ENCODE assay signal across 8 mouse cellular contexts in the genomic region with DNA sequence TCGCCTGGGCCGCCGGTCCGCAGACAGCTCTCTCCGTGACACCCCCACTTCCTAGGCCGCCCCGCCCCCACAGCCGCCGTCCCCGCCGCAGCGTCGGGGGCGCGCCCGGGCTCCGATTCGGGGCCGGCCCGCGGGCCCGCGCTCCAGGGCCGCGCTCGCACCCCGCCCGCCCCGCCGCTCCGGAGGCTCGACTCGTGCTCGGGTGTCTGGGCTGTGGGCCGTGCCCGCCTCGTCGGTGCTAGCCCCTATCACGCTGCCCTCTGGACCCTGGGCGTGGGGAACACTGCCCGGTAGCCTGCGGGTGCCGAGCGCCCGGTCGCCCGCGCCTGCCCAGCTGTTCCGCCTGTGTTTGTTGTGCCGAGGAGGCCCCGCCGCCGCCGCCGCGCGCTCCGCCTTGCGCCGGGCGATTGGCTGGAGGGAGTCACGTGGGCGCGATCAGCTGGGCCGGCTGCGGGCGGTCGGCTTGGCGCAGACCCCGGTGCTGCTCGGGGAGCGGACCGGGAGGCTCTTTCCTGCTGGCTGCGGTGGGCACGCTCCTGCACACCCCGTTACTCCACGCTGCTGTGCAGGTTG. TPM values are rescaled to one million over a fixed set of nuclear protein-coding genes. Genes with fewer than 3 reads are reported as not detected.
DNase-seq lines count a peak whose midpoint lies in the region; ATAC-seq lines count a peak whose summit lies in the region.

No protein-coding gene starts in this region.

- H3K4me2 ChIP-seq in hindbrain, embryonic 15.5 days = peak overlapping the region; percentile 59

- DNase-seq in ZHBTc4 (ENCODE audit: low read depth, low spot score) = peak; percentile 93
- DNase-seq in cerebellum, postnatal 36 days = peak; percentile 91 to 93
- peak; percentile 93 for DNase-seq in frontal cortex, postnatal 36 days (ENCODE audit: low spot score in 2 of 2)
- DNase-seq in left cerebral cortex, adult 18-20 months (ENCODE audit: low spot score in 2 of 2) = peak; percentile 92 to 94
- DNase-seq in lung, postnatal 4 days = peak; percentile 95 to 96
- DNase-seq in right cerebral cortex, adult 18-20 months = peak; percentile 94
- DNase-seq in urinary bladder, adult 2 months (ENCODE audit: low spot score) = peak; percentile 94

- peaks cover 18% of the 10 kb centered on the region for H3K4me1 ChIP-seq in hindbrain, embryonic 15.5 days (replicated peaks)

- peak overlapping the region; percentile 99 for H3K27ac ChIP-seq in hindbrain, embryonic 15.5 days (replicated peaks)

- H3K27me3 ChIP-seq in hindbrain, embryonic 15.5 days = no peaks in the 10 kb centered on the region

- peak overlapping the region; percentile 94 for H3K9ac ChIP-seq in hindbrain, embryonic 15.5 days

- WGBS in hindbrain, embryonic 15.5 days = under 1% methylated on average over 60 of the region's 77 CpGs

- H3K36me3 ChIP-seq in hindbrain, embryonic 15.5 days = no peaks in the 10 kb centered on the region

- ATAC-seq in hindbrain, embryonic 15.5 days (ENCODE audit: low FRiP score, low read depth) = peak; percentile 63

- H3K4me3 ChIP-seq in hindbrain, embryonic 15.5 days = peak overlapping the region; percentile 78

- H3K9me3 ChIP-seq in hindbrain, embryonic 15.5 days = no peaks in the 10 kb centered on the region

RNA-seq across cellular contexts. Expression of a gene that starts 1.0 kb away (rescaled TPM):
- 95.4 and 98.3 TPM in 2 replicates for polyA plus RNA-seq in hindbrain, embryonic 15.5 days (2015; fragmentation: Nextera tagmentation; extraction: Ambion mirVana)
- total RNA-seq in left cerebral cortex, adult 18-20 months (2021) = 10 to 100 TPM; 87.0 to 95.4 TPM
- polyA plus RNA-seq in urinary bladder, adult 2 months (2012; rRNA removed) = 55.2 and 59.0 TPM in 2 replicates

Comparison
In these comparisons a context has a peak if more than half of its experiments do, and no peak if none do; other contexts are left out.
1. Peak in every context shown above with its lines: DNase-seq, ATAC-seq, H3K4me3 ChIP-seq and H3K27ac ChIP-seq.